Mouse (Mus musculus): ENCODE measurements around the gene Cope.

GRCm38 (mm10) chr8:70315624-70316510, 13.5 kb downstream of the Cope start, which contains the start of gene Cers1:
- TF ChIP-seq POLR2A (IDR thresholded peaks at IDR 0.05; ENCODE audit: insufficient read length, low read depth) (peak; percentile 13), CEBPB (IDR thresholded peaks at IDR 0.05; ENCODE audit: insufficient read depth, poor library complexity, severe bottlenecking) (no peak), E2F4 (IDR thresholded peaks at IDR 0.05; ENCODE audit: insufficient read depth) (no peak), MYOG (IDR thresholded peaks at IDR 0.05; ENCODE audit: control insufficient read depth in 1 of 3, insufficient read depth in 1 of 3, insufficient read length in 2 of 3, low read depth in 2 of 3) (peak in 1 of 3 experiments; percentile 51), MAX (IDR thresholded peaks at IDR 0.05; ENCODE audit: low read depth) (no peak), SRF (IDR thresholded peaks at IDR 0.05; ENCODE audit: control insufficient read depth, insufficient read length, low read depth) (no peak)
